Mouse (Mus musculus): ENCODE data around the gene Tpk1. TPM values are rescaled to one million over a fixed set of nuclear protein-coding genes. Genes with fewer than 3 reads are reported as not detected.

The Tpk1 gene
- polyA plus RNA-seq, 1 experiment: 2.7 TPM

GRCm38 (mm10) chr6:43349083-43349482 lies 317.0 kb downstream of the Tpk1 start:
- Histone ChIP-seq H3K4me1 (ENCODE audit: control insufficient read depth, insufficient read depth, low read length) (no peaks in the 10 kb centered on the region), H3K4me3 (ENCODE audit: insufficient read depth, low read length) (no peak overlapping the region), H3K27ac (ENCODE audit: insufficient read depth, low read length) (no peak overlapping the region)
- TF ChIP-seq POLR2A (IDR thresholded peaks at IDR 0.05; ENCODE audit: extremely low read depth, insufficient read depth, low read length) (no peak), CTCF (IDR thresholded peaks at IDR 0.05; ENCODE audit: extremely low read depth, insufficient read depth, low read length) (no peak)

- no peak overlapping the region for H3K27ac ChIP-seq (ENCODE audit: insufficient read depth, low read length)
- TF ChIP-seq POLR2A (IDR thresholded peaks at IDR 0.05; ENCODE audit: extremely low read depth, insufficient read depth, low read length): no peak
- no peak for TF ChIP-seq CTCF (IDR thresholded peaks at IDR 0.05; ENCODE audit: extremely low read depth, insufficient read depth, low read length)
- no peaks in the 10 kb centered on the region for H3K4me1 ChIP-seq (ENCODE audit: control insufficient read depth, insufficient read depth, low read length)
- no peak overlapping the region for H3K4me3 ChIP-seq (ENCODE audit: insufficient read depth, low read length)
Observed at GRCm38 (mm10) chr6:43347637-43348036, 318.4 kb downstream of the Tpk1 start.

GRCm38 (mm10) chr6:43343006-43343405 lies 323.1 kb downstream of the Tpk1 start:
- H3K4me3 ChIP-seq (ENCODE audit: insufficient read depth, low read length): no peak overlapping the region
- H3K4me1 ChIP-seq (ENCODE audit: control insufficient read depth, insufficient read depth, low read length): no peaks in the 10 kb centered on the region
- TF ChIP-seq CTCF (IDR thresholded peaks at IDR 0.05; ENCODE audit: extremely low read depth, insufficient read depth, low read length) (no peak), POLR2A (IDR thresholded peaks at IDR 0.05; ENCODE audit: extremely low read depth, insufficient read depth, low read length) (no peak)
- no peak overlapping the region for H3K27ac ChIP-seq (ENCODE audit: insufficient read depth, low read length)

- no peak overlapping the region for H3K27ac ChIP-seq (ENCODE audit: insufficient read depth, low read length)
- H3K4me3 ChIP-seq (ENCODE audit: insufficient read depth, low read length): no peak overlapping the region
- TF ChIP-seq CTCF (IDR thresholded peaks at IDR 0.05; ENCODE audit: extremely low read depth, insufficient read depth, low read length) (no peak), POLR2A (IDR thresholded peaks at IDR 0.05; ENCODE audit: extremely low read depth, insufficient read depth, low read length) (no peak)
- H3K4me1 ChIP-seq (ENCODE audit: control insufficient read depth, insufficient read depth, low read length): no peaks in the 10 kb centered on the region
Observed at GRCm38 (mm10) chr6:43342386-43342785, 323.7 kb downstream of the Tpk1 start.

- H3K27ac ChIP-seq (ENCODE audit: insufficient read depth, low read length): no peak overlapping the region
- TF ChIP-seq CTCF (IDR thresholded peaks at IDR 0.05; ENCODE audit: extremely low read depth, insufficient read depth, low read length): no peak
- no peak for TF ChIP-seq POLR2A (IDR thresholded peaks at IDR 0.05; ENCODE audit: extremely low read depth, insufficient read depth, low read length)
- no peak overlapping the region for H3K4me3 ChIP-seq (ENCODE audit: insufficient read depth, low read length)
- H3K4me1 ChIP-seq (ENCODE audit: control insufficient read depth, insufficient read depth, low read length): no peaks in the 10 kb centered on the region
Observed at GRCm38 (mm10) chr6:43338804-43339203, 327.3 kb downstream of the Tpk1 start.

- Histone ChIP-seq H3K4me3 (ENCODE audit: insufficient read depth, low read length) (no peak overlapping the region), H3K27ac (ENCODE audit: insufficient read depth, low read length) (no peak overlapping the region), H3K4me1 (ENCODE audit: control insufficient read depth, insufficient read depth, low read length) (no peaks in the 10 kb centered on the region)
- TF ChIP-seq CTCF (IDR thresholded peaks at IDR 0.05; ENCODE audit: extremely low read depth, insufficient read depth, low read length) (no peak), POLR2A (IDR thresholded peaks at IDR 0.05; ENCODE audit: extremely low read depth, insufficient read depth, low read length) (no peak)
Observed at GRCm38 (mm10) chr6:43337491-43337961, 328.6 kb downstream of the Tpk1 start.

- Histone ChIP-seq H3K4me3 (ENCODE audit: insufficient read depth, low read length) (no peak overlapping the region), H3K4me1 (ENCODE audit: control insufficient read depth, insufficient read depth, low read length) (no peaks in the 10 kb centered on the region)
- no peak for TF ChIP-seq CTCF (IDR thresholded peaks at IDR 0.05; ENCODE audit: extremely low read depth, insufficient read depth, low read length)
- TF ChIP-seq POLR2A (IDR thresholded peaks at IDR 0.05; ENCODE audit: extremely low read depth, insufficient read depth, low read length): no peak
Observed at GRCm38 (mm10) chr6:43335619-43336234, 330.4 kb downstream of the Tpk1 start.

GRCm38 (mm10) chr6:43333479-43333878 lies 332.6 kb downstream of the Tpk1 start:
- Histone ChIP-seq H3K4me1 (ENCODE audit: control insufficient read depth, insufficient read depth, low read length) (no peaks in the 10 kb centered on the region), H3K4me3 (ENCODE audit: insufficient read depth, low read length) (no peak overlapping the region), H3K27ac (ENCODE audit: insufficient read depth, low read length) (no peak overlapping the region)
- TF ChIP-seq POLR2A (IDR thresholded peaks at IDR 0.05; ENCODE audit: extremely low read depth, insufficient read depth, low read length): no peak
- no peak for TF ChIP-seq CTCF (IDR thresholded peaks at IDR 0.05; ENCODE audit: extremely low read depth, insufficient read depth, low read length)

More at GRCm38 (mm10) chr6:43335619-43336234, 330.4 kb downstream of the Tpk1 start:
- no peak overlapping the region for H3K27ac ChIP-seq (ENCODE audit: insufficient read depth, low read length)

GRCm38 (mm10) chr6:43312961-43313656 lies 353.0 kb downstream of the Tpk1 start:
- TF ChIP-seq POLR2A (IDR thresholded peaks at IDR 0.05; ENCODE audit: extremely low read depth, insufficient read depth, low read length): no peak
- TF ChIP-seq CTCF (IDR thresholded peaks at IDR 0.05; ENCODE audit: extremely low read depth, insufficient read depth, low read length): no peak
- H3K4me3 ChIP-seq (ENCODE audit: insufficient read depth, low read length): no peak overlapping the region
- H3K27ac ChIP-seq (ENCODE audit: insufficient read depth, low read length): no peak overlapping the region
- H3K4me1 ChIP-seq (ENCODE audit: control insufficient read depth, insufficient read depth, low read length): no peaks in the 10 kb centered on the region

- no peak overlapping the region for H3K27ac ChIP-seq (ENCODE audit: insufficient read depth, low read length)
- no peak overlapping the region for H3K4me3 ChIP-seq (ENCODE audit: insufficient read depth, low read length)
- no peaks in the 10 kb centered on the region for H3K4me1 ChIP-seq (ENCODE audit: control insufficient read depth, insufficient read depth, low read length)
- TF ChIP-seq CTCF (IDR thresholded peaks at IDR 0.05; ENCODE audit: extremely low read depth, insufficient read depth, low read length) (no peak), POLR2A (IDR thresholded peaks at IDR 0.05; ENCODE audit: extremely low read depth, insufficient read depth, low read length) (no peak)
Observed at GRCm38 (mm10) chr6:43312546-43312945, 353.5 kb downstream of the Tpk1 start.

Measured in cortical plate, adult 2 months (tissue).